Mouse (Mus musculus): ENCODE results near the gene Bank1.

The Bank1 gene

GRCm38 (mm10) chr3:136252820-136253219 is 73.0 kb downstream of the Bank1 start:
- DNase-seq (ENCODE audit: low spot score) = no peak

DNA sequence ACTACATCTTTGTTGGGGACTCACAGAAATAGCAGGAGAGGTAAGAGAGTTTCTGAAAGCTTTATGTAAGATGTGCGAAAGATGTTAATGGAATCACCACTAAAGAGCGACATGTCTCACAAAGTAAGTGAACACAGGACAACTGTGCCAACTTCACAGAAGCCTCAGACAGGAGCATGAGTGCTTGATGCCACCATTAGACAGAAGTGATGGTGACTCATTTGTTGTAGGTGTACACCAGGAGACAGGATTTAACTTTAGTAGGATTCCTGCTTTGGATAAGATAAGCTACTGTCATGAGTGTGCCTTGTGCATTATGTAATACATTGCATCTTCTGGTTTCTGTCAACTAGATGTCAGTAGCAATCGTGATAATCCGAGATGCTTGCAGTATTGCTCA is 74.3 kb downstream of the Bank1 start:
- DNase-seq (ENCODE audit: low spot score) = no peak

- DNase-seq (ENCODE audit: low spot score) = no peak
Measured at GRCm38 (mm10) chr3:136247331-136247730, 78.5 kb downstream of the Bank1 start.

- DNase-seq (ENCODE audit: low spot score) = no peak
Measured at GRCm38 (mm10) chr3:136244931-136245330, 80.9 kb downstream of the Bank1 start.

- DNase-seq (ENCODE audit: low spot score) = no peak
Measured at GRCm38 (mm10) chr3:136238790-136239189, 87.1 kb downstream of the Bank1 start.

GRCm38 (mm10) chr3:136233507-136233906 is 92.4 kb downstream of the Bank1 start:
- DNase-seq (ENCODE audit: low spot score) = no peak

DNA sequence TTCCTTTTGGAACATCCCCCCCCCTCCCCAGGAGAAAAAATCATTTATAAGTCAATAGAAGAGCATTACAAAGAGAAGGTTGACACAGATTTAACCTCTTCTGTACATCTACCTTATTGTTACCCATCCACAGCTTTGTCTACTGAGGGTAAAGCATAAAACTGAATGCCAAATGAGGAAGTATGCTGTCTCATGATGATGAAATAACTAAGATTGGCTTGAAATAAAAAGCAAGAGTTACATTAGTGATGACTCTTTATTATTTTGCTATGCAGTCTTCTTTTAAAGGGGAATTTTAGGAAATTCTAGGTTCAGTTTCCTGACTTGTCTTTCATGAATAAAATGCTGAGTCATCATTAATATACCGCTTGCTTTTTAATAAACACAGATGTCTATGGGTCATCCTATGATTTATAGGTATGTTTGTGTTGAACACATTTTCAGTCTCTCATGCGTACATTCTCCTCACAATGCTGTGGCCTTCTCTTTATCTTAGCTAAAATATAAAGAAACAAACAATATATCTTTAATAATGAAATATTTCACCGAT is 95.2 kb downstream of the Bank1 start:
- DNase-seq (ENCODE audit: low spot score) = no peak

- DNase-seq (ENCODE audit: low spot score) = no peak
Measured at GRCm38 (mm10) chr3:136189661-136190228, 136.1 kb downstream of the Bank1 start.

GRCm38 (mm10) chr3:136186548-136187113 is 139.2 kb downstream of the Bank1 start:
- DNase-seq (ENCODE audit: low spot score) = no peak

DNA sequence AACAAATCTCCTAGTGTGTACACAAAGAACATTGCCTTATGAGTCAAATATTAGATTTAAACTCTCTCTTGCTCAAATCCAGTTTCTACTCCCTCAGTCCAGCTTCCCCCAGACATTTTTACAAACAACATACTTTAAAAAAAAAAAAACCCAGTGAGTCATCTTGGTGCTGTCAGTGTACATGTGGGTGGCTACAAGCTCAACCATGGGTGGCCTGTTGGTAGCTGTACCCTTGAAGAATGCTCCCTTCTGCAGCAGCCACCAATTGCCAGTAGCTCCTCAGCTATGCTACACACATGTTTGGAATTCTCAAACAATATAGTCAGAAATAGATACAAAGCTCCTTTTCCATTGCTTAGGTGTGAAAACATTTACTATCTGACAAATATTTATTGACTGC is 154.2 kb downstream of the Bank1 start:
- no peak for DNase-seq (ENCODE audit: low spot score)

DNA sequence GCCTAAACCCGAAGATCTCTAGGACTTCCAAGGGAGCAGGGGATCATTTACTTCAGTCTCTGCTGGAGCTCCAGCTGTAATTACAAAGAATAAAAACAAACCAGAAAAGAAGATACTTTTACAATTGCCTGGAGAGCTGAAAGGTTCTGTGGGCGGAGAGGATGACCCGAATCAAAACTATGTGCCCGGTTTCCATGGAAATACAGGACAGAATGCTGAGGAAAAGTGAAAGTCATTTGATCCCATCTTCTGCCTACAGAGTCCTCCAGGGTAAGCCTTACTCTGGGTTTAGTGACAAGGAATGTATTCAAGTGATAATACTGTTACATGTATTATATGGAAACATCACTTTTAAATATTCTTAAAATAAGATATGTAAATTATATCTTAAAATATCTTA is 157.8 kb downstream of the Bank1 start:
- DNase-seq (ENCODE audit: low spot score) = no peak

DNA sequence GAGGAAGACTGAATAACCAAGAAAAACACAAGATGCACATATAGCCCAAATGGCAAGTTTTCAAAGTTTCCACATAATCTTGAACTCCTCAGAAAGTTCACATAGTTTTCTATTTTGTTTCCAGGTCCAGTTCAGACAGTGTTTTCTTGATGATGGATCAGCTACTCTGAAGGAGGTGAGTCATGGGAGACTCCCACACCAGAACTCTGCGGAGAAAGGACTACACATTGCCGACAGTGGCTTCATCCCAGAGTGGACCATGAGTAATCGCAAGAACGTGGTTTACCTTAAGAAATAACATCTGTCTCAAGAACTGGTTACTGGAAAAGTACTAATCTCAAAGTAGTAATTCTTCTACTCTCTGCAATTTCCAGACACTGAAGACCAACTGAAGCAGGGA is 159.2 kb downstream of the Bank1 start:
- DNase-seq (ENCODE audit: low spot score) = no peak

DNA sequence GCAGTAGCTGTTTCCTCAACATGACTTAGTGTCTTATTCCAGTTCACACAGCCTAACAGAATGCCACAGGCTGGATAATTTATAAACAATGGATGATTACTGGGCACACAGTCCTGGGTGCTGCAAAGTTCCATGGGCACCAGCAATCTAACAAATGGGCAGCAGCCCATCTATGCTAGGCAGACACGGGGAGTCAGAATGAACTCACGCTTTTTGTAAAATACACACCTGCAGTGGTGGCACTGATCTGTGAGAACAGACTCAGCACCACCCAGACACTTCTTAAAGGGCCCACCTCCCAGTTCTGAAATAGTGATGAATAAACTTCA is 159.9 kb downstream of the Bank1 start:
- no peak for DNase-seq (ENCODE audit: low spot score)

GRCm38 (mm10) chr3:136165167-136166032 is 160.5 kb downstream of the Bank1 start:
- DNase-seq (ENCODE audit: low spot score) = no peak

DNA sequence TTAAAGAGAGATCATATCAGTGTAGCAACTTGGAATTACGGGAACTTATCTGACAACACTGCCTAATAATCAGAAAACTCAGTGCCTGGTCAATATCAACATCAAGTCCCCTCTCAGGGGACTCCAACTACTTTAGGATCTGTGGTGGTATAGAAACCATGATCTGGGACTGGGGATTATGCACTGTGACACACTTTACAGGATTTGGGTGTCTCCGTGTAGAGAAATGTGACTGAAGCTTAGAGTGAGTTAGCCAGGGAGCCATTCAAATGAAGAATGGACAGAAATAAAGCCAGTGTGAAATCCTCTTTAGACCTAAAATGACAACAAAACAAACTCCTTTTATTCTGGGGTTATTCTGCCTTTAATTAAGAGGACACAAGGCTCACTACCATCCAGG is 167.8 kb downstream of the Bank1 start:
- DNase-seq (ENCODE audit: low spot score) = no peak

DNA sequence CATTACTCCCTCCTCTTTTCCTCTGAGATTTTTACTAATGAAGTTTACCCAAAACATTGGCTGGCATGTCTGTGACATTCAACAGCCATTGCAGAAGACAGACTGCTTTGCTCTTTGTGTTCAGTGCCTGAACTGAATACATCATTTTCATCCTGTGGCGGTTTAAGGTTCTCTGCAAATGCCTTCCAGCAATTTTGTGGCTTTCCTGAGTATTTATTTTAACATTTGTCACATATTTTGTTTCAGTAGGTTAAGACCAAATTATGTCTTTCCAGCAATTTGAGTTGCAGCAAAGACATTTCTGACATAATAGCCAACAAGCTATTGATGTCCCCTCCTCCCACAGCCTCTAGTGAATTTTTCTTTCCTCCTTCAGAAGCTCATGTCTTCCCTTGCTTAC is 170.3 kb downstream of the Bank1 start:
- no peak for DNase-seq (ENCODE audit: low spot score)

DNA sequence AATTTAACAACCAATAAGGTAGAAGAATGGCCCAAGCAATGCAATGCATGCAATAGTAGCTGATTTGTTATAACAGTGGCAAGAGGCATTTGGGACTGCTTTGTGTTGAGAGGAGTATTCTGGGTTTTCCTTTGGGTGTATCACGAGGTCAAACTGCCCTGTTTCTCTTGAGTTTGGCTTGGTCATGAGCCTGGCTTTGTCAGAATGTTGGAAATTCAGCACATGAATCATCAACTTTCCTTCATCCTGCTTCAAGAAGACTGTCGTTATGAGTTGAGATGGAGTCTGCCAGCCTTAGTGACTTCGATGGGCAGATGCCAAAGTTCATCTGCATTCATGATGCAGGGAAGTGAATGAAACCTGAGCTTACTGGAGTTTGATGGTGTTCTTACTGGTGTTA is 175.0 kb downstream of the Bank1 start:
- DNase-seq (ENCODE audit: low spot score) = no peak

DNA sequence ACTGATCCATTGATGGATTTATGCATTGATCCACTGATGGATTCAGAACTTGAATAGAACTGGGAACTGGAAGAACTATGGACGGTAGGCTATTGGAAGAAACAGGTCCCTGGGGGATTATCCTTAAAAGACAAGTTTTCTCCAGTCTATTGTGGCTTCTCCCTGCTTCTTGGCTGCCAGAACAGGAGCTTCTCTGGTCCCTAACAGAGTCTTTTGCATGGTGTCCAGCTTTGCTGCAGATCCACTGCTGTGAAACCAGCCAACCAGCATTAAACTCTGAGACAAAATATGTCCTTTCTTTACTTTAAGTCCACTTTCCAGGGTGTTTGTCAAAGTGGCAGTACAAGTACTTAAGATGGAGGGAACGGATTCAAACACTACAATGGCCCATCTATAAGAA is 178.7 kb downstream of the Bank1 start:
- no peak for DNase-seq (ENCODE audit: low spot score)

DNA sequence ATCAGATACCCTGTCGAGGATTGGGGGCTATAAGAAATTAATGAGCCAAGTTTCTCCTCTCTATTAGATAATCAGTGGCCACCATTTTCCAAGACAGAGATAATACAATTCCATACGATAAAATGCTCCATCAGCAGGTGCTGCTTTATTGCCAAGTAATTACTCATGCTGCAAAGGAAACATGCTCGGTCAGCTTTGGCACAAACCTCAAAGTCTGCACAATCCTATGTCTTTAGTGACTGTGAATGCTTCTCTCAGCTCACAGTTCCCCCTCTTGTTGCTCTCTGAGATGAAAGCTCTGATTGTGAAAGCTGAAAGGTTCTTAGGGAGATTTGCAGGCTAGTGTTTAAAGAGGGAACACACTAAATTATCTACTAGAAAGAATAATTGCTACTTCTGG is 193.9 kb downstream of the Bank1 start:
- DNase-seq (ENCODE audit: low spot score) = no peak

- peak; percentile 51 for DNase-seq (ENCODE audit: low spot score)
Measured at GRCm38 (mm10) chr3:136115478-136116215, 210.2 kb downstream of the Bank1 start.

GRCm38 (mm10) chr3:136109411-136110139 is 216.3 kb downstream of the Bank1 start:
- no peak for DNase-seq (ENCODE audit: low spot score)

- no peak for DNase-seq (ENCODE audit: low spot score)
Measured at GRCm38 (mm10) chr3:136106452-136106851, 219.4 kb downstream of the Bank1 start.

Measured in retina, embryonic 14.5 days (tissue).